Mouse (Mus musculus) stomach, postnatal 0 days (tissue): ENCODE measurements at regions not wholly inside any gene's neighbourhood (a gene's known extent, or its start where the extent isn't known, plus 50 kb on each side); places are given as distances from the start of the nearest gene placed in this dataset.

ENCODE experiments used
- CTCF ChIP-seq: IDR thresholded peaks from 2 replicates; pipeline ENCODE4 v1.5.1; 2016; ENCODE audit warnings: antibody characterized with exemption, low read depth, mild to moderate bottlenecking, moderate library complexity
- EP300 ChIP-seq: optimal IDR thresholded peaks from 2 replicates; pipeline ENCODE3; 2016; ENCODE audit warnings: antibody characterized with exemption

DNA sequence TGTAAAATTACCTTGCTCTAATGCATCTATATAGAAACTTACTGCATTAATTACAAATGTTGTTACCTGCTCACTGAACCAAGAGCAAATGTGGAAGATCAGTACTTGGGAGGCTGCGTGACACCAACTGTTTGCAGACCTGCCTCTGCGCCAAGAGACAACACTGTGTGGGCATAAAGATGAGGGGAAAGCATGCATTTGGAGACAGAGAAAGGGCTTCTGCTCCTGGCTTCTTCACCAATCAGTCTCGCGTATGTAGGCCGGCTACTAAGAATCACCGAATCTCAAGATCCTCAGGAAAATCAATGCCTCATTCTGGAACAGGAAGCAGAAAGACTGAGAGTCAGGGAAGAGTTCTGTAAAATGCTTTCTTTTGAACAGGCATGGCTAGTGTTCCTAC is 89.6 kb upstream of the Galnt18 start:
- TF ChIP-seq CTCF = no peak
- TF ChIP-seq EP300 = no peak
